Mouse (Mus musculus) ES-Bruce4 (cell line): ENCODE results near the gene Nfya.

Source experiments
- CTCF ChIP-seq: IDR thresholded peaks from one replicate; pipeline ENCODE4 v1.8.1; 2011; ENCODE audit warnings: low read depth, low read length
- POLR2A ChIP-seq: IDR thresholded peaks from one replicate; pipeline ENCODE4 v1.8.1; 2011; ENCODE audit warnings: low read length; ENCODE audit not compliant: insufficient read depth

GRCm38 (mm10) chr17:48385786-48386461 lies 23.8 kb downstream of the Nfya start:
- no peak for TF ChIP-seq POLR2A
- TF ChIP-seq CTCF: no peak
